Mouse (Mus musculus): ENCODE results near the gene Pnrc2. TPM values are rescaled to one million over a fixed set of nuclear protein-coding genes. Genes with fewer than 3 reads are reported as not detected.

Pnrc2 gene
- total and polyA plus RNA-seq, 3 experiments: 48.0 to 76.3 (median 49.8) TPM

GRCm38 (mm10) chr4:135919280-135919639 lies 45.6 kb upstream of the Pnrc2 start (continued):
- TF ChIP-seq ETS1 (IDR thresholded peaks at IDR 0.05; ENCODE audit: low read depth, low read length): 0 out of 2 replicates have a peak, but pooled peaks have one; percentile 9
- TF ChIP-seq MXI1 (IDR thresholded peaks at IDR 0.05; ENCODE audit: low read depth, low read length): peak; percentile 79; the same call in 1 of the 2 replicates
- no peak for TF ChIP-seq POLR2AphosphoS5 (IDR thresholded peaks at IDR 0.05; ENCODE audit: borderline replicate concordance, low read depth, low read length)
- TF ChIP-seq NELFE (IDR thresholded peaks at IDR 0.05; ENCODE audit: low read depth, low read length): no peak
- TF ChIP-seq ZNF384 (IDR thresholded peaks at IDR 0.05; ENCODE audit: low read depth, low read length): no peak
- no peak for TF ChIP-seq TCF12 (IDR thresholded peaks at IDR 0.05; ENCODE audit: low read depth, low read length)
- TF ChIP-seq KAT2A (conservative IDR thresholded peaks at IDR 0.05; ENCODE audit: low read depth, low read length): no peak
- no peak for TF ChIP-seq POLR2AphosphoS2 (IDR thresholded peaks at IDR 0.05; ENCODE audit: low read length)
- no peak for TF ChIP-seq ZC3H11A (IDR thresholded peaks at IDR 0.05; ENCODE audit: low read depth, low read length)
- no peak for TF ChIP-seq SMC3 (IDR thresholded peaks at IDR 0.05; ENCODE audit: low read depth, low read length)
- no peak for TF ChIP-seq MEF2A (IDR thresholded peaks at IDR 0.05; ENCODE audit: extremely low read depth, insufficient replicate concordance, low read depth, low read length, poor library complexity, severe bottlenecking)
- TF ChIP-seq RAD21 (IDR thresholded peaks at IDR 0.05; ENCODE audit: low read depth, low read length): no peak
- TF ChIP-seq E2F4 (IDR thresholded peaks at IDR 0.05; ENCODE audit: borderline replicate concordance, low read depth, low read length): no peak
- TF ChIP-seq MYB (IDR thresholded peaks at IDR 0.05; ENCODE audit: low read depth, low read length): no peak
- TF ChIP-seq POLR2A (IDR thresholded peaks at IDR 0.05; ENCODE audit: control insufficient read depth in 1 of 2, insufficient read depth in 1 of 2, low read depth in 1 of 2, low read length in 2 of 2, poor library complexity in 1 of 2): no peak

GRCm38 (mm10) chr4:135918635-135919279 lies 45.1 kb upstream of the Pnrc2 start:
- Histone ChIP-seq H3K4me1 (ENCODE audit: control insufficient read depth in 1 of 2, insufficient read depth in 2 of 2, low read length in 2 of 2) (peaks cover 6 to 31% of the 10 kb centered on the region in 2 experiments), H3K4me3 (ENCODE audit: control insufficient read depth in 1 of 2, insufficient read depth in 1 of 2, low read depth in 2 of 2, low read length in 2 of 2) (peak overlapping the region; percentile 34 to 46), H3K79me2 (ENCODE audit: control insufficient read depth, insufficient read depth, low read length, poor library complexity) (peaks cover 13% of the 10 kb centered on the region), H3K9me3 (replicated peaks; ENCODE audit: insufficient read depth, low read length) (no peaks in the 10 kb centered on the region), H3K27ac (ENCODE audit: control insufficient read depth, low read depth, low read length) (peak overlapping the region; percentile 90), H3K36me3 (ENCODE audit: control insufficient read depth in 1 of 2, insufficient read depth in 2 of 2, low read length in 2 of 2) (peaks cover 0 to 23% of the 10 kb centered on the region in 2 experiments; a peak in 2 of 4 replicates), H3K9ac (ENCODE audit: control insufficient read depth, low read depth, low read length, poor library complexity, severe bottlenecking) (peak overlapping the region; percentile 52), H3K27me3 (ENCODE audit: control insufficient read depth in 1 of 2, insufficient read depth in 2 of 2, low read length in 2 of 2) (no peaks in the 10 kb centered on the region)
- DNase-seq (ENCODE audit: low read depth, low spot score): peak; percentile 84
- no peak for TF ChIP-seq RAD21 (IDR thresholded peaks at IDR 0.05; ENCODE audit: low read depth, low read length)
- no peak; the same call in 1 of the 2 replicates for TF ChIP-seq MXI1 (IDR thresholded peaks at IDR 0.05; ENCODE audit: low read depth, low read length)
- TF ChIP-seq EP300 (IDR thresholded peaks at IDR 0.05; ENCODE audit: low read depth in 1 of 2, low read length in 2 of 2): peak; percentile 66 to 67
- peak; percentile 48; the same call in 1 of the 2 replicates for TF ChIP-seq MYC (IDR thresholded peaks at IDR 0.05; ENCODE audit: low read depth, low read length)
- TF ChIP-seq ZKSCAN1 (IDR thresholded peaks at IDR 0.05; ENCODE audit: low read depth, low read length): no peak
- peak; percentile 71; the same call in 1 of the 2 replicates for TF ChIP-seq ELF1 (IDR thresholded peaks at IDR 0.05; ENCODE audit: low read depth, low read length)
- TF ChIP-seq MYB (IDR thresholded peaks at IDR 0.05; ENCODE audit: low read depth, low read length): no peak
- TF ChIP-seq SIN3A (IDR thresholded peaks at IDR 0.05; ENCODE audit: low read length): peak; percentile 84
- no peak for TF ChIP-seq TAL1 (IDR thresholded peaks at IDR 0.05; ENCODE audit: low read length)
- no peak for TF ChIP-seq CHD1 (IDR thresholded peaks at IDR 0.05; ENCODE audit: low read depth, low read length)

Measured in MEL (cell line).